Mouse (Mus musculus) myocyte (in vitro differentiated cells): ENCODE results near the gene Btbd3.

Experiments used
- CEBPB ChIP-seq: IDR thresholded peaks from 2 replicates; pipeline ENCODE4 v1.6.1; 2011; ENCODE audit warnings: mild to moderate bottlenecking, moderate library complexity; ENCODE audit not compliant: poor library complexity, insufficient read depth, severe bottlenecking
- E2F4 ChIP-seq: IDR thresholded peaks from one replicate; pipeline ENCODE4 v1.6.1; 2011; ENCODE audit warnings: mild to moderate bottlenecking, control low read depth, moderate library complexity; ENCODE audit not compliant: insufficient read depth
- MAX ChIP-seq: IDR thresholded peaks from one replicate; pipeline ENCODE4 v1.6.1; 2011; ENCODE audit warnings: low read depth, mild to moderate bottlenecking, control low read depth
- MYOD1 ChIP-seq, 3 experiments: IDR thresholded peaks; one replicate each; pipeline ENCODE4 v1.6.1; 2011; ENCODE audit warnings: control low read depth in 2 of 3, low read depth in 2 of 3, mild to moderate bottlenecking in 2 of 3, moderate library complexity in 1 of 3; ENCODE audit not compliant: insufficient read length in 2 of 3, control insufficient read depth in 1 of 3
- MYOG ChIP-seq, 3 experiments: IDR thresholded peaks; one replicate each; pipeline ENCODE4 v1.6.1; 2011; ENCODE audit warnings: control low read depth in 2 of 3, low read depth in 2 of 3, mild to moderate bottlenecking in 2 of 3; ENCODE audit not compliant: insufficient read length in 2 of 3, control insufficient read depth in 1 of 3, insufficient read depth in 1 of 3
- POLR2A ChIP-seq: IDR thresholded peaks from one replicate; pipeline ENCODE4 v1.6.1; 2011; ENCODE audit warnings: low read depth, mild to moderate bottlenecking, control low read depth, moderate library complexity; ENCODE audit not compliant: insufficient read length
- POLR2AphosphoS2 ChIP-seq: IDR thresholded peaks from one replicate; pipeline ENCODE4 v1.6.1; 2011; ENCODE audit warnings: low read depth, control low read depth; ENCODE audit not compliant: insufficient read length
- REST ChIP-seq: IDR thresholded peaks from one replicate; pipeline ENCODE4 v1.6.1; 2011; ENCODE audit warnings: mild to moderate bottlenecking, control low read depth, moderate library complexity; ENCODE audit not compliant: insufficient read depth, insufficient read length
- SRF ChIP-seq: IDR thresholded peaks from one replicate; pipeline ENCODE4 v1.6.1; 2011; ENCODE audit warnings: low read depth; ENCODE audit not compliant: control insufficient read depth, insufficient read length
- TCF12 ChIP-seq: IDR thresholded peaks from one replicate; pipeline ENCODE4 v1.6.1; 2011; ENCODE audit warnings: mild to moderate bottlenecking, control low read depth; ENCODE audit not compliant: poor library complexity, insufficient read depth, severe bottlenecking
- TCF3 ChIP-seq: IDR thresholded peaks from one replicate; pipeline ENCODE4 v1.6.1; 2011; ENCODE audit warnings: low read depth, control low read depth; ENCODE audit not compliant: insufficient read length
- USF1 ChIP-seq: IDR thresholded peaks from one replicate; pipeline ENCODE4 v1.6.1; 2011; ENCODE audit warnings: low read depth, mild to moderate bottlenecking, control low read depth, moderate library complexity

- TF ChIP-seq E2F4 (no peak), POLR2A (no peak), TCF12 (no peak), MAX (no peak), MYOD1 (IDR thresholded peaks at IDR 0.05; ENCODE audit: control insufficient read depth in 1 of 3, insufficient read length in 2 of 3, low read depth in 2 of 3) (no peak), CEBPB (no peak), SRF (no peak), MYOG (IDR thresholded peaks at IDR 0.05; ENCODE audit: control insufficient read depth in 1 of 3, insufficient read depth in 1 of 3, insufficient read length in 2 of 3, low read depth in 2 of 3) (no peak), USF1 (no peak), REST (no peak), POLR2AphosphoS2 (no peak), TCF3 (no peak)
Measured at GRCm38 (mm10) chr2:138384762-138385161, 128.4 kb downstream of the Btbd3 start.
